Mouse (Mus musculus): ENCODE data around the gene Mpzl1.
A peak's percentile ranks its signal among the peaks of the same experiment; 100 is the strongest.
"Not testable (repeated sequence)": the region's sequence is repeated elsewhere in the genome, so short reads cannot be mapped to it uniquely, and the experiment has no call there.

Gene Mpzl1

DNA sequence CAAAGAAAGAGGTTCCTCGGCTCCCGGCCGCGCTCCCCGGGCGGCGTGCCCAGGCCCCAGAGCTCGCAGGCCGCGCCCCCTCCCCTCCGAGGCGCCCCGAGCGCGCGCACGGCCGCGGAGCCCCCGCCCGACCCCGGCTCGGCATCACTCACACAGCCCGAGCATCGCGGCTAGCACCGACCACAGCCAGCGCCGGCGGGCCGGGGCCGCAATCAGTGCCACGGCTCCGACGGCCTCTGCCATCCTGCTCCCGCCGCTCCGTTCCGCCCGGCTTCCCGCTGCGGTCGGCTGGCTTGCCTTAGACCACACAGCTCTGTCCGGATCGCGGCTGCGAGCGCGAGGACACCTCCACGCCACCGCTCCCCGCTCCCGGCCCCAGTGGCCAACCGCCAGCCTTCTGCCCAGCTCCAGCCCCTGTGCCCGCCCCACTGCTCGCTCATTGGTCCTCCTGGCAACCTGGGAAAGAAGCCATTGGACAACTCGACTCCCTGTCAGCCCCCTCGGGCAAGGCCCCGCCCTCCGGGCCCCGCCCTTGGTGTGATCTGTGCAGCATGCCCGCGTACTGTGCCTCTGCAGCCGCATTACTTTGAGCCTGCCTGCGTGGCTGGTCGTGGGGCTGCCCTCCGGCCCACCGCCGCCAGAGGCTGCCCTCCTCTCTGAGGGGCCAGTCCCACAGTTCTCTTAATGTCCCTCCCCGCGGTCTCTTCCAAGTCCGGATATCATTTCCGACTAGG, at the start of gene Mpzl1:
Gene Mpzl1 (minus strand): TSS at position 388 of the 734 bp plus-strand sequence.
- peak; percentile 92 to 96 for DNase-seq

DNA sequence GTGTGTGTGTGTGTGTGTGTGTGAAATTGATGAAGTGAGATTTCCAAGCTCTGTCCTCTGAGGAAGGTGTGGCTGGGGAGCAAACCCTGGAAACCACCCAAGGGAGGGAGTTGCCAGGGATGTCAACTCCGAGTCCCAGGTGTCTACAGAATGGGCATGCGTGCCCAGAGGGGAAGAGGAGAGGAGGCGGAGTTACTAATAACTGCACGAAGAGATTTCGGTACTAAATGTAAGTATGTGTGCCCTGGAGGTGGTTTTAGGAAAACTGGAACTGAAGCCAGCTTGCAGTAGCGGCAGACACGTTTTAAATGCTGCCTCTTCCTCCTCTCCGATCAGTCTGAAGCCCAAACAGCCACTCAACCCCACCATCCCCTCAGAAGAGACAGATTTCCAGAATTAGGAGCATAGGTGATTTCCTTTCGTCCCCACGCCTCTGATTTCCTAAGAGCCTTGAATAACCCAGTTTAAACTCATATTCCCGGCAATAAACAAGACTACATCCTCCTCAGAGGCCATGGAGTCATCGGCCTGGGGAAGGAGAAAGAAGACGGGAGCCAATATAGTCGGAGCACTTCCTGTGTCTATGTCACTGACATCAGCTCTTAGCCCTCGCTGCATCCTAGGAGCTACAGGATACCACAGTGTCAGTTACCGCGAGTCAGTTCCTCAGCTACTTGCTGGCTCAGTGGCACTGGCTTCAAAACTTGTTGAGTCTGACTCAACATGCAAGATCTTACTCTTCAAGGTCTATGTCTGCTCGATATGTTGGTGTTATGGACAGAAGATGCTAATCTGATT, 47.9 kb upstream of the Mpzl1 start:
- DNase-seq: no peak

DNA sequence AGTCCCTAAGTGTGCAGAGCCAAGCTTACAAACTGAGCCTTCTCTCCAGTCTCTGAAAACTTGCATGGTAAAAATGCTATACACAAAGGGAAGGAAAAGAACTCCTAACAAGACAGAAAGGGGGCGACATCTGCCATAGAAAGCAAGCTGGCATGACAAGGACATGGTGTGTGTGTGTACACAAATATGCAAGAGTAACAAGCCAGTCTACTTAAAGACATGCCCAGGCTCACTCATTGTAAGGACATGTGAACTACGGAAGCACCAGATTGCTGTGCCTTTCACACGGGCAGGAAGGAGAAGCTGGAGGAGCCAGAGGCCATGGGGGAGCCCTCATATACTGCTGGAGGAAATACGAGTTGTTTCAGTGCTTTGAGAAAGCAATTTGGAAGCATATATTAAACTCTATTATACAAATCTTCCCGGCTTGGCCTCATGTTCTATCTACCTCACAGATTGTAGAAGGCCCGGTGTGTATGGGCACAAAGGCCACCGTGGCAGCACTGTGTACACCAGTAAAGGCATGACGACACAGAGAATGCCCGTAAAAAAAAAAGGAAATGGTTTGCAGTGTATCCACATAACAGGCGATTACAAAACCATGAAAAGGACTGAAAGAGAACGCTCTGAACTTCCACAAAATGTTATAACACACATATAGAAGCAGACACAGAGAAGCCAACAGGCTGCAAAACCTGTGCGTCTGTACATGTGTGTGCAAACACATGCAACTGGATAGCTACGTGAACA, 46.9 kb upstream of the Mpzl1 start:
- DNase-seq: no peak

DNA sequence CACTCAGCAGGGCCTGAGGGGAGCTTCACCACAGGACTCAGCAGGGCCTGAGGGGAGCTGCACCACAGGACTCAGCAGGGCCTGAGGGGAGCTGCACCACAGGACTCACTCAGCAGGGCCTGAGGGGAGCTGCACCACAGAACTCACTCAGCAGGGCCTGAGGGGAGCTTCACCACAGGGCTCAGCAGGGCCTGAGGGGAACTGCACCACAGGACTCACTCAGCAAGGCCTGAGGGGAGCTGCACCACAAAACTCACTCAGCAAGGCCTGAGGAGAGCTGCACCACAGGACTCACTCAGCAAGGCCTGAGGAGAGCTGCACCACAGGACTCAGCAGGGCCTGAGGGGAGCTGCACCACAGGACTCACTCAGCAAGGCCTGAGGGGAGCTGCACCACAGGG, 45.7 kb upstream of the Mpzl1 start:
- DNase-seq: not testable (repeated sequence)

DNA sequence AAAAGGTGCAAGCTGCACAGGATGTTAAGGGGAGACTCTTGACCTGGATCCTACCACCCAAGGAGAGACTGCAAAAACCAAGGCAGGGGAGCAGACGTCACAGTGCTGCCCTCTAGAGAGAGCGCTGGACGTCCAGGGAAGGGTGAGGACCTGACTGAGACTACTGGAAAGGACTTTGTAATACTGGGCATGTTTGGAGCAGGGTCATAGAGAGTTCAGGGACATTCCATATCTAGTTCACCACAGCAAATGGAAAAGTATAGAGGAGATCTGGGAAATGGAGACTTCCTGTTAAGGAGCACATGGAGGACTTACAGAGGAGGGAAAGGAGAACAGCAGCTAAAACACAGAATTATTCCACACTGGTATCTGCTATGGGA, 45.3 kb upstream of the Mpzl1 start:
- no peak for DNase-seq

DNA sequence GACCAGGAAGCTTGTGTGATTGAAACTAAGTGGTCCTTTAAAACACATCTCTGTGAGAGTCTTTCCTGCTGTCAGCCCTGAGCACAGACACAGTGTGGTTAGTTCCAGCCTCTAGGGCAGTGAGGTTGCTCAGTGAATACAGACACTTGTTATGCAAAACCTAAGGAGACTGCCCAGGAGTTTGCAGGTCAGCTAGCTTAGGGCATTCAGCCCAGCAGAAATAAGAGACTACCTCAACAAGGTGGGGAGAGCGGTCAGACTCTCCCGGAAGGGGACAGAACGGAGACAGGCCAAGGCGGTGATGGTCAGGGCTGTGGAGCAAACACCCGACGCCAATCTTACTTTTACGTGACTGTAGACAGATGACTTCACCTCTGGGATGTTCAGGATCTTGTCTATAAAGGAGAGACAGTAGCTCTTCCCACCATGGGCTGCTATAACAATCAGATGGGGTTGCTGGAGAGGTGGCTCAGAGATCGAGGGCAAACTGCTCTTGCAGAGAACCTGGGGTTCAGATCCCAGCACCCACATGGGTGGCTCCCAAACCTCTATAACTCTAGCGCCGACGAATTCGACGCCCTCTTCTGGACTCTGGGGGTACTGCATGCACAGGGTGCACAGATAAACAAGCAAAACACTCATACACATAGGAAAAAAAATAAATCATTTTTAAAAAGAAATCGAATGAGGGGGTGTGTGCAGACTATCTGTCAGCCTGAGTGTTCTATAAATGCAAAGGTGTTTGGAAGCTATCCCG, 44.7 kb upstream of the Mpzl1 start:
- DNase-seq: no peak

DNA sequence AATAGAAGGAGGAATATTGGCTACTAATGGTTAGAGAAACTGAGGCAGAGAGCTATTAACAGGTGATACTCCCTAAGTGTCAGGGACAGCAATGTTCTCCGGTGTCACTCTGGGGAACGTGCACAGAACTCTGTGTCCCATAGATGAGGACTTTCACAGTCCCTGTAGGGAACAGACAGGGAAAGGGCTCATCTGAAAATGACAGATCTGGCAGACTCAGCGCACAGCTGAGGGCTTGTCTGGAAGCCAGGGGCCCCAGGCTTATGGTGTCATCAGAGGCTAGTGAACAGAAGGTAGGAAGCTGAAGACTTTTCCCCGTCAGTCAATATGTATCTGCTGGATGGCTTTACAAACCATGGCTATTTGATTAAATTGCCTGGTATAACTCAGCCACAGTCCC, 43.2 kb upstream of the Mpzl1 start:
- DNase-seq: no peak

DNA sequence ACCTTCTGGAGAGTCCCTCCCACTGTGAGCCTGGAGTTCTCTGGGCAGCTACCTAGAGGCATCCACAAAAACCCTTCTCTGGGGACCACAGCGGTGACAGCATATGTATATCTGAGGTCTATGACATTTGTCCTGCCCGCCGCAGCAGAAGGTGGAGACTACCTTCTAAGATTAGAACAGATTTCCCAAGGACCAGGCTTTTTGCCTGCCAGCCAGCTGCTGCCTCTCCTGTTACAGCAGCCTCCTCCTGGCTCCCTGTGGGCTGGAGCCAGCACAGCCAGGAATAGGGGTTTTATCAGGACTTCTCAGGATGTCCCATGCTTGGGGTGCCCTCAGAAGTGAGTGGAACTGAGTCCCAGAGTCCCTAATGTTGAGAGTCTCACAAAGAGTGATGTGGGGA, 42.7 kb upstream of the Mpzl1 start:
- DNase-seq: no peak

DNA sequence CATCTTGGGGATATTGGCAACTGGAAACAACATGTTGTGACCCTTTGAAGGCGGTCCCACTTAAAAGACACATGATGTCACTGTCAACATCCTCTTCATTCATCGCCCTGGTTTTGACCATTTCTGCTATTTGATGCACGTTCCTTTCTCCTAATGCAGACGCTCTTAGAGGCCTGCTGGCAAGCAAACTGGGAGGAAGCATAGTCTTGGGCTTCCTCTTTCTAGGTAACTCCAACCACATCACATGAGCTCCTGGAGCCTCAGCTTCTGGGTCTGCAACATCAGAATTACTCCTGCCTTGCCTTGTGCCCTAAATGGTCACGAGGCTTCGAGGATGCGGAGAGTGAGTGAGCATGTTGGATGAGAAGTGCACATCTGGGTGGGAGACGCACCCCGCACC, 40.8 kb upstream of the Mpzl1 start:
- no peak for DNase-seq

DNA sequence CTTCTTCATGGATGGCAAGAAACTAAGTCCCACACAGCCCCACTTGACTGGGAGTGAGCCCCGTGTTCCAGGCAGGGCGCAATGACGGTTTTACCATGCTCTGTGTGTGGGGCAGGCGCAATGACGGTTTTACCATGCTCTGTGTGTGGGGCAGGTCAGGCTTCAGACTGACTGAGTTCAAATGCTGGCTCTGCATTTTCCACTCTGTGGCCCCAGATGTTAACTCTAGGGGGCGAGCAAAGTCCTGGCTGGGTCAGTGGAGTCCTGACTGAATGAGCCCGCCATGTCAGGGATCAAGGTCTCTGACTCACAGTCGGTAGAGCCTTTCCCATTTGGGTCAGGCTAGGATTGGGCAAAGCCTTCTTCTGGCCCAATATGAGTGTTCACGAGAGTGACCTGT, 38.0 kb upstream of the Mpzl1 start:
- no peak for DNase-seq

DNA sequence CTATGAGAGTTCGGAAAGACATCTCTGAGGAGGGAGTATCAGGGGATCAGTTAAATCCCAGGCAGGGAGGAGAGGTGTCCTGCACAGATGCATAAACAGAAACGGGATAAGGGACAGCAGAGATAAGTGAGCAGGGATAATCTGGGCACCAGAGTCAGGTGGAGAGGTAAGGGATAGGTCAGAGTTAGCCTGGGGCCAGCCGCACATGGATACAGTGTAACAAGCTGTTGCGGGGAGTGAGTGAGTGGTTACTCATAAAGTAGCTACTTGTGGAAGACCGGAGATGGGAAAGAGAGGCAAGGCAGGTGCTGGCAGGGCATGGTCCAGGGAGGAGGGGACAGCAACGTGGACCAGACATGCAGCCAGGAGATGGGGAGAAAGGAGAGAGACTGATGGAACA, 35.7 kb upstream of the Mpzl1 start:
- DNase-seq: no peak

DNA sequence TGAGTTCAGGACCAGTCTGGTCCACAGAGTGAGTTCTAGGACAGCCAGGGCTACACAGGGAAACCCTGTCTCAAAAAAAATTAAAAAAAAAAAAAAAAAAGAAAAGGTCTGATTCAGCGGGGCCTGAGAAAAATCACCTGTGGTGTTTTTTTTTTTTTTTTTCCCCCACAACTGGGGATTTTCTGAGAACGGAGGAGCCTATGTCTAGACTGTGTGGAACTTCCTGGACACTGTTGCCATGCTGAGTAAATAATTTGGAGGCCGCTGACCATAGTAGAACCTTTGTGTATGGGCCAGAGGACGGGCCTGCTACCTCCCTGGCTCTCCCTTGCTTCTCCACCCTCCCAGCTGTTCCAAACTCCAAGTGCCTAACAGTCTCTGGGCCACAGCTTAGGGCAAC, 34.6 kb upstream of the Mpzl1 start:
- no peak for DNase-seq

DNA sequence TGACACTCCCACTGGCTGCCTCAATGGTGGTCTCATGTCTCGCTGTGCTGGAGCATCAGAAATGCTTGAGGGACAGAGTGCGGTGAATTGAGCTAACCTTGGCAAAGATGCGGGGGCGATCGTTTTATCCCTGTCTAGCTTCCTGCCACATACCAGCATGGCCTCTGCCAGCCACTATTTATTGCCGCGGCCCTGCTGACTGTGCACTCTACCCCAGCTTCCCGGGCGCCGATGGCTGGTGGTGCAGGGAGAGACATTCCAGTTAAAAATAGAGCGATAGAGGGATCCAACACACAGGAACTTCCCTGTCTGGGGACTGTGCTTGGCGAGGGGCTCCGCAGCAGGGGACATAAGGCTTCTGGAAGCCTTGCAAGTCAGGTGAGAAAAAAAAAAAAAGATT, 33.0 kb upstream of the Mpzl1 start:
- DNase-seq: no peak

DNA sequence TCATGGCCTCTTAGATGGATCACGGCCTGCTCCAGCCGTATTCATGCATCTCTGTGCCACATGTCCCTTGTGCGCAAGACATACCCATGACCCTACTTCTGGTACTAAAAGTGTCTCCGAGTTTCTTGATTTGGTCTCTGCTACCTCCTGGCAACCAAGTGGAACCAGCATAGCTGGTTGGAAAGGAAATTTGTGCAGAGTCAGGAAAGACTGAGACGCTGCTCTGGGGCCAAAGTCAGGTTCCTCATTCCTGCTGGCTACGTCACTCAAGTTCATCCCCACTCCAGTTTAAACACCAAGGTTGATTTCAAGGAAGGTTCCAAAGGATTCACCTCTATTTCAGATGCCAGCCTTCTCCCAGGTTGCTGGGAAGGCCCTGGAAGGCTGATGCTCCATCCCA, 32.6 kb upstream of the Mpzl1 start:
- DNase-seq: no peak

DNA sequence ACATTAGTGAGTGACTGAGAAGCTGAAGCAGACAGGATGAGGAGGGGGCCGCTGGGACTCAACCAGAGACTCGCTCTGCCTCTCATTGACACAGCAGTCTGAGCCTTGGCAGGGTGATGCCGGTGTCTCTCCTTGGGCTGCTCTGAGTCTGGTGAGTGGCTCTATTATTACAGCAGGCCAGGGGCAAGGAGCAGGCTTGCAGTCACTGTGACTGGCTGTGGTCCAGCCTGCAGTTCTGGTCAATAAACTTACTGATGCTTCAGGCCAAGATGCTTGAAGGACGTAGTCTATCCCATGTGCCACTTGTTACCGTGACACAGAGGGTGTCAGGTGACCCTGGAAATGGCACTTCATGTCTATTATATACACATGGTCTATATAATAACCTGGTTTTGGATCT, 31.4 kb upstream of the Mpzl1 start:
- DNase-seq: no peak

DNA sequence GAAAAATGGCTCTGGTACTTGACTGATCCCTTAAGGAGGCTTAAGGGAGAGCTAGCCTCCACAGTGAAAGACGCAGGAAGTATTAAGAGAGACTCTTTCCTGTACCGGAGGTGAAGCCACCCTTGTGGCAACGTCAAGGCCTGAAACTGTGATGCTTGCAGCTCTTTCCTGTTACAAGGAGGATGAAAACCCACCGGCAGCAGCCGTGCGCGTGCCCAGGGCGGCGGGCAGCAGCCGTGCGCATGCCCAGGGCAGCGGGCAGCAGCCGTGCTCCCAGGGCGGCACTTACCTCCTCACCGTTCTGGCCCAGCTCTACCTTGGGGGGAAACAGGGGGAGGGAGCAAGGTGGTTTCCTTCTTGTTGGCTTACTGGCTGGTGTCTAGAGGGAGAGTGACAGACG, 28.9 kb upstream of the Mpzl1 start:
- DNase-seq: peak in 1 of 2 experiments; percentile 44

DNA sequence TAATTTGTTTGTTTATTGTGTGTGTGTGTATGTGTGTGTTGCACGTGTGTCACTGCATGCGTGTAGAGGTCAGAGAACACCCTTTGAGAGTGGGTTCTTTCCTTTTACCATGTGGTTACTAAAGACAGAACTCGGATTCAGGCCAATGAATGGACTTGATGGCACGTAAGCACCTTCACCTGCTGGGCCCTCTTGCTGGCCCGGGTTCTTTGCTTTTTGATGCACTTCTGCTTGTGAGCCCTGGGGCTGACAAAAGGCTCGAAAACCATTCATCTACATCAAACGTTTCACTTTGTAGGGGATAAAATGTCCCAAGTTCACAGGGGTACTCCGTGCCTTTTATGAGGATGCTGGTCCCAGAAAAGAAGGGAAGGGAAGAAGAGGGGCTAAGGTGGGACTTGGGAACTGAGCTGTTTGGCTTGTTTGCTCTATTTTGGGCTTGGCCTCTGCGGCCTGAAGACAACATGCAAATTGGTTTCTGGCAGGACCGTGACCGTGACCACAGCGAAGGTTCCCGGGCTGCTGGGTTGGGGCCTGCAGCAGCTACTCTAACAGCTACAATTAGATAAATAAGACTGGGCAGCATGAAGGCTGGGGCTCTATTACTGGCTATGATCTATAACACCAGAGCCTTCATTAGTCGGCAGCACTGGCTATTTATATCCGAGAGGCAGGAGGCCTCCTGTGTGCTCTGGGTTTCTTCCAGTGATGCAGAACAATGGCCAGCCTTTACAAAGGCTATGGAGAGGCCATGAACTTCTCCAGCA, 28.3 kb upstream of the Mpzl1 start:
- DNase-seq: peak in 1 of 2 experiments; percentile 39

DNA sequence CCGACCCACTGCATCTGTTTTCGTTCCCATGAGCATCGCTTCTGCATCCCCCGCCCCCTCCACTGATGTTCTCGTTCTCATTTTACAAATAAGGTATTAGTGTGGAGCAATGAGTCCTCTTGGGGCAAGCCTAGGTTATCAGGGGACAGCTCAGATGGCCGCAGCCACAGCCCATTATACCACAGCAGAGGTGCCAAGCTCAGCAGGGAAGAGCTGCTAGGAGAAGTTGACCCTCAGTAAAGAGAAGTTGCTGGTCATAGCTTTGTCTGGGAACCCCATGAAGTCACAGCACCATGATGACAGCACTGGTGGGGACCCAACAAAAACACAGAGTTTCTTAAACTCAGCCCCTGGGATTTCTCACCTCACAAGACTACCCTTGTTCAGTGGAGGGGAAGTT, 27.4 kb upstream of the Mpzl1 start:
- DNase-seq: no peak

DNA sequence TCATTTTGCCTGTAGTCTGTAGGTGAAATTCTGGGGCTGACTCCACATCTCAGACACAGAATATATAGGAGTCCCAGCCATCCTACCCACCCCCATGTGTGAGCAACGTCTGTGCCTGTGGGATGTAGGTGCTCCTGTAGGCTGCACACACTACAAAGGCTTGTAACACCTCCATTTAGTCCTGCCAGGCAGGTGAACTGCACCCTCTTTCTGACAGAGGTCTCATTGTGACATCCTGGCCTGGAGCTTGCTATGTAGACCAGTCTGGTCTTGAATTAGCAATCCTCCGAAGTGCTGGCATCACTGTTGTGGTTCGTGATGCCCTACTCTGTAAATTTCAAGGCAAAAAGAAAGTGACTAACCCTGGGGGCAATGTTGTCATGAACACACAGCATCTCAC, 26.9 kb upstream of the Mpzl1 start:
- no peak for DNase-seq

DNA sequence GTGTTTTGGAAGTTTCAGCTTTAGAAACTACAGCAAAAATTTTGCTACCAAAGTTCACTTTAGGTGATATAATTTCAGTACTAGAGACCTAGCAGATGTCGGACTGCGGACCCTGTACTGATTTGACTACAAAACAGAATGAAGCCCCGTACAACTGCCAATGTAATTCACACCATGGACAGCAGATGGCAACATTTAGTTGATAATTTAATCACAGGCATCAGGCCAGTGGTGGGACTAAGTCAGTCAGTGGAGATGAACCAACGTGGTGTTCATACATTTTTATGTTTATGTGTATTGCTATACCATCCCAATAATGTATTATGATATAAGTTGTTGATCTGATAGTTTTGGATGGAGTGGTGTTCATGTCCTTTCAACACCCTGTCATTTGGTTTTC, 26.4 kb upstream of the Mpzl1 start:
- DNase-seq: peak in 1 of 2 experiments; percentile 54

DNA sequence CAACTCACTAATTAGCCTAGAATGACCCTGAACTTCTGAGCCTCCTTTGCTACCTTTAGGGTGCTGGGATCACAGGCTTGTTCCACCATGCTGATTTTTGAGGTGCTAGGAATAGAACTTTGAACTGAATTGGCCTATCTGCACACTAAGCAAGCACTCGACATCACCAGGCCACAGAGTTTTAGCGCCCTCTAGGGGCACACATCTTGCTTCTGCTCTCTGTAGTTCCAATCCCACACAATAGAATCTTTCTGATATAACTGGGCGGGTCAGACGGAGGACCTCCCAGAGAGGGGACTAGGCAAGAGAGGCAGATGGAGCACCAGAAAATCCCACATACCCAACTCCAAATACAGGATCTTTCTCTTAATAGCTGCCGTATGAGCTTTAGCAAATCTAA, 24.3 kb upstream of the Mpzl1 start:
- peak in 1 of 2 experiments; percentile 54 for DNase-seq

DNA sequence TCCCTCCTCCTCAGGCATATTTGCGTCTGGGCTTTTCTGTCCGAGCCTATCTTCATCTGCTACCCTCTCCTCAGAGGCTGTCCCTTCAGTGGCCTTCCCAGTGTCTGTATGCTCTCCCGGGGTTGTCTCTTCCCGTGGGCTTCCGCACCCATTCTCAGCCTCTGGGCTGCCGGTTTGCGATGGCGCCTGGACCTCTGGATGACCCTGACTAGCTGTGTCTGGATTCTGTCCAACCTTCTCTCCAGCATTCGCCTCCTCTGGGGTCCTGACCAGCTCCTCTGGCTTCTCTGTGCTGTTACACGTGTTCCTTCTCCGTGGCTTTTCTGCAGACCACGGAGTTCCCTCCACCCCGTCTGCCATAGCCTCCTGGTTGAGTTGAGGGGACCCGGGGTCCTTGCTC, 21.1 kb upstream of the Mpzl1 start:
- no peak for DNase-seq

All from spleen, adult 18-20 months (tissue).